Mouse (Mus musculus) E14TG2a.4 (cell line): ENCODE measurements around the gene Shroom2.
"Not testable (repeated sequence)": the region's sequence is repeated elsewhere in the genome, so short reads cannot be mapped to it uniquely, and the experiment has no call there.

ENCODE experiments used
- H3K27me3 ChIP-seq: 2 replicates; pipeline ENCODE4 v1.6.1; 2014; ENCODE audit warnings: low read length, control low read depth; ENCODE audit not compliant: insufficient read depth
- H3K36me3 ChIP-seq: 2 replicates; pipeline ENCODE4 v1.6.1; 2014; ENCODE audit warnings: low read length, control low read depth; ENCODE audit not compliant: insufficient read depth
- H3K4me1 ChIP-seq: replicated peaks from 2 replicates; pipeline ENCODE4 v1.6.1; 2014; ENCODE audit warnings: low read depth, low read length, control low read depth
- H3K4me3 ChIP-seq: replicated peaks from 2 replicates; pipeline ENCODE4 v1.5.1; 2014; ENCODE audit warnings: mild to moderate bottlenecking, low read length
- H3K9me3 ChIP-seq: 2 replicates; pipeline ENCODE4 v1.6.1; 2014; ENCODE audit warnings: low read length, control low read depth
- CTCF ChIP-seq: conservative IDR thresholded peaks from 2 replicates; pipeline ENCODE4 v1.5.1; 2014; ENCODE audit warnings: low read length
- NANOG ChIP-seq: IDR thresholded peaks from 2 replicates; pipeline ENCODE4 v1.6.1; 2014; ENCODE audit warnings: borderline replicate concordance, low read length, mixed read lengths
- POU5F1 ChIP-seq: IDR thresholded peaks from 2 replicates; pipeline ENCODE4 v1.6.1; 2014; ENCODE audit warnings: low read length, borderline replicate concordance

The Shroom2 gene

DNA sequence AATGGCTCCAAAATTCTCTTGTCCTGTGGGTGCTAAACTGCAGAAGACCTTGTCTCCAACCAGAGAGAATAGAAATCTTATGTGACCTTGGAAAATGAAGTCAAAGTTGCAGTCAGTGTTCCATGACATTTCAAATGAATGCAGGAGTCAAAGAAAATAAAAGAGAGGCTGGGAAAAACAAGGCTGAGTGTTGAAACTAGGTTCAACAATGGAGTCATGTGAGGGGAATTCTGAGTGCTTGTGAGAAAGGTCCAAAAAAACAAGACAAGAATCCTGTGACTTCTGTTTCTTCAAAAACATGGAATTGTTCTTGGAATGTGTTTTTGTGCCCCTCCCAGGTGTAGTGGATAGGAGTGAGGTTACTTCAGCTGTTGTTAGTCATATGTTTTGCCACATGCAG, 34.0 kb downstream of the Shroom2 start:
- peaks cover 18% of the 10 kb centered on the region for H3K4me1 ChIP-seq
- no peaks in the 10 kb centered on the region for H3K9me3 ChIP-seq
- no peak for TF ChIP-seq NANOG
- TF ChIP-seq CTCF = no peak
- TF ChIP-seq POU5F1 = no peak
- H3K36me3 ChIP-seq = no peaks in the 10 kb centered on the region
- H3K27me3 ChIP-seq = no peaks in the 10 kb centered on the region
- no peak overlapping the region for H3K4me3 ChIP-seq

DNA sequence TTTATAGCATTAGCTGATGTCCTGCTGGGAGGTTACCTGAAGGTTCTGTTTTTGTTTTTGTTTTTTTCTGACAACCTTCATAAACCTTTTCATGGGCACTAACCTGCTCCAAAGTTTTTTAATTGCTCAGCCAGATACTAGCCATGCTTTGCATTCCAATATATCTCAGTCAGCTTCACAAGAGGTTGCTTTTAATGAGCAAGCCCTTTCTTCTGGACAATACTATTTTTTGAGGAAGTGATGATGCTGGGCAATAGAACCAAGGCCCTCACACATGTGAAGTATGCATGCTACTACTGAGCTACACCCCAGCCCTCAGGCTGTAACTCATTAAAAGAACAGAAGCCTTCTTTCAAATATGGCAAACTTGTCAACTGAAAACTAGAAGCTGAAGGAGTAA, 52.6 kb downstream of the Shroom2 start:
- Histone ChIP-seq H3K4me1 (no peaks in the 10 kb centered on the region), H3K36me3 (no peaks in the 10 kb centered on the region), H3K27me3 (no peaks in the 10 kb centered on the region), H3K9me3 (no peaks in the 10 kb centered on the region), H3K4me3 (no peak overlapping the region)
- no peak for TF ChIP-seq NANOG
- TF ChIP-seq POU5F1 = no peak
- TF ChIP-seq CTCF = no peak

DNA sequence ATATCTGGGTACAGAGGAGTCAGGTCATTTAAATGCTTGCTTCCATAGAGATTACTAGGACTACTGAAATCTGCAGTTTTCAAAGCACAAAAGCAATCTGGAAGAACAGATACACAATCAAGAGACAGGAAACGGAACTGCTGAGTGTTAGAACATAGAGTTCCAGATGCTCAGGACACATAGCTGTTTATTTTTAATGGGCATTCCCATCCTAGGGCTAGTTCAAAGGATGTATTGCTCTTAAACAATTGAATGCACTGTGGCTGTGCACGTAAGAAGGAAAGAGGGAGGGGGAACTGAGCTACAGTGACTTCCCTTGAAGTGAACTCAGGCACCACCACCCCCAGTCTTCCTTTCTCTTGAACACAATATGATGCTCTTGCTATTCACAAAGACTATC, 58.5 kb downstream of the Shroom2 start:
- H3K4me1 ChIP-seq, H3K36me3 ChIP-seq, H3K9me3 ChIP-seq, H3K27me3 ChIP-seq, H3K4me3 ChIP-seq: not testable (repeated sequence)

DNA sequence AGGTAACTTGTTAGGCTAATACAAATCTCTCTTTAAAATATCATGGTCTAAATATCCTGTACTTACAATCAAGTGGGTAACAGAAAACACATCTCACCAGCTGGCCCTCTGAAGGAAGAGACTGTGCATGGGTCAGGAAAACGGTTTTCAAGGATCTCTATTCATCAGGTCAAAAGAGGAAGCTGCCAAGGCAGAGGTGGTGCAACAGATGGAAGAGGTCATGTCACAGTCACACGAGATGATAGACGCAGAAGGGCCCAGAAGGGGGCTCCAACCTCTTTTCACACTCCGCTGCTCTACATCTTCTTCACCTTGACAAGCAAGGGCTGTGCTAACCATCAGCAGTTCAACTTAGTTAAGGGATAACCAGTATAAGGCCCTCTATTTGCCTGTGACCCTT, 60.9 kb downstream of the Shroom2 start:
- peaks cover 6% of the 10 kb centered on the region; the same call in 1 of the 2 replicates for H3K4me1 ChIP-seq
- H3K9me3 ChIP-seq = no peaks in the 10 kb centered on the region
- H3K27me3 ChIP-seq = no peaks in the 10 kb centered on the region
- H3K36me3 ChIP-seq = no peaks in the 10 kb centered on the region
- TF ChIP-seq POU5F1 = no peak
- no peak for TF ChIP-seq CTCF
- TF ChIP-seq NANOG = no peak
- H3K4me3 ChIP-seq = no peak overlapping the region

DNA sequence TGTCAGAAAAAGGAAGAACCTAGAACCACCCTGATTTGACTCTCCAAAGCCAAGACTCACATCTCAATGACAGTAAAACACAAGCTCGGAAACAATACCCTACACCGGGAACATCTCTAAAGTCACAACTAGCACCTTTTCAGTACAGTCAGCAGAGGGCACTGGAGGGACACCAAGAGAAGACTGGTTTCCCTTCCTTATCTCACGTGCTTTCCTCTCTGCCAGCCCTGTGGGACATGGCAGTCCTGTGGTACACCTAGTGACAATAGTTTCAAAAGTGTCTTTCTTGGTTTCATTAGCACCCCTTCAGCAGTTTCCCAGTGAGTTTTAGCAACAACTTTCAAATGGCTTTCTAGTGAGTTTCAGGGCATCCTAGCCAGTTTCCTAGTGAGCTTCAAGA, 63.9 kb downstream of the Shroom2 start:
- Histone ChIP-seq H3K27me3 (no peaks in the 10 kb centered on the region), H3K36me3 (no peaks in the 10 kb centered on the region), H3K4me3 (no peak overlapping the region), H3K9me3 (no peaks in the 10 kb centered on the region), H3K4me1 (peaks cover 22% of the 10 kb centered on the region)
- TF ChIP-seq NANOG = no peak
- TF ChIP-seq CTCF = no peak
- no peak for TF ChIP-seq POU5F1

DNA sequence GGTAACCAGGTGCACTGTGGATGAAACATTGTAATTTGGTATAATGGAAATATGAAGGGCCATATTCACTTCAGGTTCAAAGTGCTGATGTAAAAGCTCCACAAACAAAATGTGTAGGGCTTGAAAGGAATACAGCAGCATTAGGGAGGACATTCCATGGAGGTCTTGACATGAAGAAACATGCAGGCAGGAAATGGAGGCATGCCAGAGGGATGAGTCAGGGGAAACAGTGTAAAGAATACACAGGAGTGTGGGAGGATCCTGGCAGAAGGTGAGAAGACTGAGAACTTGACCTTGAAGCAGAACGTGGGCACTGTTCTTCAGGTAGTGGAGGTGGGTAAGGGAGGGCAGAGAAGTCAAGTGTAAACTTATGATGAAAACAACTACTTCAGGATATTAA, 65.6 kb downstream of the Shroom2 start:
- H3K9me3 ChIP-seq = no peaks in the 10 kb centered on the region
- H3K36me3 ChIP-seq = no peaks in the 10 kb centered on the region
- no peak overlapping the region for H3K4me3 ChIP-seq
- H3K4me1 ChIP-seq = peaks cover 22% of the 10 kb centered on the region
- no peaks in the 10 kb centered on the region for H3K27me3 ChIP-seq
- no peak for TF ChIP-seq CTCF
- TF ChIP-seq POU5F1 = no peak
- no peak for TF ChIP-seq NANOG

DNA sequence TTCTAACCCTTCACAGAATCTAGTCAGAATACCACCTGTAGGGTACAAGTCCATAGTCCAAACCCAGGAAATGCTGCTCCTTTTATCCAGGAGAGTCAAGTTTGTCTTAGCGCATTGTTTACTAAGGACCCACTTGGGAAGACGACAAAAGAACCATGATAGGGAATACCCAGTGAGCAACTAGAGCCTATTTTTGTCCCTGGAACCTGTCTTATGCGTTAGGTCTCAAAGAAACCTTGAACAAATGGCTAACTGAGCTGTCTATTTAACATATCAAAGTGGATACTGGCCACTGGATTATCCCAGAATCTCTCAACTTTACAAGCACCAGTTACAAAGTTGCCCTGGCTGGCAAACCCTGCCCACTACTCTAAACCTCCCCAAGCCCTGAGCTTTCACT, 67.6 kb downstream of the Shroom2 start:
- Histone ChIP-seq H3K36me3 (no peaks in the 10 kb centered on the region), H3K9me3 (no peaks in the 10 kb centered on the region), H3K4me3 (no peak overlapping the region), H3K27me3 (no peaks in the 10 kb centered on the region), H3K4me1 (peaks cover 22% of the 10 kb centered on the region)
- TF ChIP-seq NANOG (peak; percentile 80), POU5F1 (no peak)

DNA sequence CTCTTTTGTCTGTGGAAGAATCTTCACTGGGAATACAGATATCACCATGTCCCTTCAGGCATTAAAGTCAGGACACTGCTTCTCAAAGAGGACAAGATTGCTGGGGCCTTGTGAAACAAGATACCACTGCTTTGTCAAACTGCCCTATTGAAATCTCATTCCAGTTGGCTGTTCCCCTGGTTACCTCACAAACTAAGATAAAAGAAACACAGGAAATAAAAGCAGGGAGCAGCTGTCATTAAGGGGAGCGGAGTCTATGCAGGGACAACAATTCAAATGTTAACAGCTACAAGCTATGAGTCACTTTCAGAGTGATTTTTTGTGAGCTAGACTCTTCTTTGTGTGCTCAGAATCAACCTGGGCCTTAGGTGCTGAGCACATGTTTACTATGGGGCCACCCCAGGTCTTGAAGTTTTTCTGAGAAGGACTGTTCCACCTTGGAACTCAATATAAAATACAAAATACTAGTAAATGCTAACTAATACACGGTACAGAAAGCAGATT, 78.4 kb downstream of the Shroom2 start:
- no peak overlapping the region for H3K4me3 ChIP-seq
- no peaks in the 10 kb centered on the region for H3K9me3 ChIP-seq
- peaks cover 1% of the 10 kb centered on the region; the same call in 1 of the 2 replicates for H3K36me3 ChIP-seq
- H3K4me1 ChIP-seq = peaks cover 33% of the 10 kb centered on the region
- TF ChIP-seq NANOG = no peak
- TF ChIP-seq CTCF = no peak
- no peak for TF ChIP-seq POU5F1
- H3K27me3 ChIP-seq = no peaks in the 10 kb centered on the region

DNA sequence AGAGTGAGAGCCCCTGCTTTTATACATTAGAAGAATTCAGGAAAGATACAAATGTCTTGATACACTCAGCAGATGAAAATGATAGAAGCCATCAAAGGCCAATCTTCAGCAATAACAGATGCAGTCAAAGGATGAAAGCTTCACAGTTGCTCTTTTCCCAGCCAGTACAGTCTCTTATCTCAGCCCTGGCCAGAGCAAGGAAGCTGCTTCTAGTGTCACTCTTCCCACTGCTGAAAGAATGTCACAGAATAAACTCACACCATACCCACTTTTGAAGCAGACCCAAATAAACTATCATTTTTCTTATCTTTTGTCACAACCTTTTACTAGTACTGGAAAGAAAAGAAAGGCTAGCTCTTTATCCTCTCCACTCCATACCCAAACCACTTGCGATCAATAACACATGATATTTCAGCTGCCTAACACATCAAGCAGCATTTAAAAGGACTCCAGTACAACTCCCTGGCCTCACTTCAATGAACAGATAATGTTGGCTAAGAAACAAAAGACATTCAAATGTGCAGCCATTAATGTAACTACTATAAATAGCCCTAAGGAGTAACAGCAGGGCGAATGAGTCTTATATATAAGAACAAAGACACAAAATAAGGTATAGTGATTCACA, 90.0 kb downstream of the Shroom2 start:
- Histone ChIP-seq H3K9me3 (no peaks in the 10 kb centered on the region), H3K4me1 (peaks cover 8% of the 10 kb centered on the region), H3K27me3 (no peaks in the 10 kb centered on the region), H3K4me3 (no peak overlapping the region), H3K36me3 (no peaks in the 10 kb centered on the region)
- TF ChIP-seq NANOG (no peak), CTCF (no peak), POU5F1 (no peak)

DNA sequence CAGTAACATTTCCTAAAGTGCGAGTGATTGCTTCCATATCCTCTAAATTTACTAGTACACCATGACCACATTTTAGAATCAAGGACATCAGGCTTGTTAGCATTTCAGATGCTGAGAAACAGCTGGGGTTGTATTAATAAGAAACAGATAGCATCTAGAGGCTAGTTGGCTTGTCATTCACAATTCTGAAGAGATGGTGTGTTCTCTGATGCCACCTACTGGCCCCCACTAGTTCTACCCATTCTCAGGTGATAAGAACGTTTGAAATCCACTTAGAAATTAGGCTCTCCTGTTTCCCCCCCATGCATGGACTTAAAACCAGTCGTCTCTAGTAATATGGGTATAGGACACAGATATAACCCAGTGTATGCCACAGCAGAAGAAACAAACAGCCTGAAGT, 92.9 kb downstream of the Shroom2 start:
- Histone ChIP-seq H3K4me1 (peaks cover 8% of the 10 kb centered on the region), H3K36me3 (no peaks in the 10 kb centered on the region), H3K27me3 (no peaks in the 10 kb centered on the region), H3K4me3 (no peak overlapping the region), H3K9me3 (no peaks in the 10 kb centered on the region)
- TF ChIP-seq POU5F1 (no peak), CTCF (peak; percentile 19; the same call in 1 of the 2 replicates), NANOG (no peak)
